Mouse (Mus musculus): ENCODE measurements at regions not wholly inside any gene's neighbourhood (a gene's known extent, or its start where the extent isn't known, plus 50 kb on each side); places are given as distances from the start of the nearest gene placed in this dataset.

- no peak for DNase-seq
Measured at GRCm38 (mm10) chr10:45763160-45763955, 185.7 kb downstream of the Hace1 start.

- DNase-seq, result no peak
Measured at GRCm38 (mm10) chr10:45779720-45780119, 202.1 kb downstream of the Hace1 start.

GRCm38 (mm10) chr10:45783026-45783425, 205.4 kb downstream of the Hace1 start:
- DNase-seq, result no peak

GRCm38 (mm10) chr10:45783461-45784149, 206.0 kb downstream of the Hace1 start:
- DNase-seq, result no peak

DNA sequence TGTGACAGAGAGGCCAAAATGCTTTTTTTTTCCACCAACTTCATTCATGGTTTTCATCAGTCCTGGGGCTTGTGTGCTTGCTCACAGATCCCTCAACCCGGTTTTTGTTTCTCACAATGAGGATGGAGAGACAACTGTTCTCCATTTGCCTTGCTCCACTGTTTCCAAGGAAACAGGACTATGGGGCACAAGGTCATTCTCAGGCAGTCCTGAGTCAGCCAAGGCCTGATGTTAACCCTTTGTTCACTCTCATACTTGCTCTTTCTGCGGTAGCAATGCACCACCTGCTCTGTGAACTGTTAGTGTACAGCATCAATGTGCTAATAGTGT, 206.5 kb downstream of the Hace1 start:
- DNase-seq, result no peak

GRCm38 (mm10) chr10:45784575-45784974, 206.9 kb downstream of the Hace1 start:
- DNase-seq, result no peak

- no peak for DNase-seq
Measured at GRCm38 (mm10) chr10:45788356-45788755, 210.7 kb downstream of the Hace1 start.

- DNase-seq, result no peak
Measured at GRCm38 (mm10) chr10:45795582-45795981, 218.0 kb downstream of the Hace1 start.

- no peak for DNase-seq
Measured at GRCm38 (mm10) chr10:45800070-45800851, 222.6 kb downstream of the Hace1 start.

DNA sequence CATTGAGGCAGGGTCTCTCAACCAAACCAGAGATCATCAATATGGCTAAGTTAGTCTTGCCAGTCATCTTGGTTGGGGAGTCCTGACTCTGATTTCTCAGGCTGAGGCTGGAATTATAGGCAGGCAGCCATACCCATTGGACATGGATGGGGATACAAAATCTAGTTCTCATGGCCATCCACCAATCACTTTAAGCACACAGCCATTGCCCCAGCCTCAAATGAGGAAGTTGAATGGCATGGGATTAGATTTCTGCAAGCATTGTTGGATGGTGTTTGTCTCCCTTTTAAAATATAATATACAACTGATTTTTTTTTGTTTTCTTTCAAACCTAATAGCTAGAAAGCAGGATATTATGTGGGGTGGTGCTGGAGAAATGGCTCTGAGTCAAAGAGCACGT, 223.8 kb downstream of the Hace1 start:
- DNase-seq, result no peak

DNA sequence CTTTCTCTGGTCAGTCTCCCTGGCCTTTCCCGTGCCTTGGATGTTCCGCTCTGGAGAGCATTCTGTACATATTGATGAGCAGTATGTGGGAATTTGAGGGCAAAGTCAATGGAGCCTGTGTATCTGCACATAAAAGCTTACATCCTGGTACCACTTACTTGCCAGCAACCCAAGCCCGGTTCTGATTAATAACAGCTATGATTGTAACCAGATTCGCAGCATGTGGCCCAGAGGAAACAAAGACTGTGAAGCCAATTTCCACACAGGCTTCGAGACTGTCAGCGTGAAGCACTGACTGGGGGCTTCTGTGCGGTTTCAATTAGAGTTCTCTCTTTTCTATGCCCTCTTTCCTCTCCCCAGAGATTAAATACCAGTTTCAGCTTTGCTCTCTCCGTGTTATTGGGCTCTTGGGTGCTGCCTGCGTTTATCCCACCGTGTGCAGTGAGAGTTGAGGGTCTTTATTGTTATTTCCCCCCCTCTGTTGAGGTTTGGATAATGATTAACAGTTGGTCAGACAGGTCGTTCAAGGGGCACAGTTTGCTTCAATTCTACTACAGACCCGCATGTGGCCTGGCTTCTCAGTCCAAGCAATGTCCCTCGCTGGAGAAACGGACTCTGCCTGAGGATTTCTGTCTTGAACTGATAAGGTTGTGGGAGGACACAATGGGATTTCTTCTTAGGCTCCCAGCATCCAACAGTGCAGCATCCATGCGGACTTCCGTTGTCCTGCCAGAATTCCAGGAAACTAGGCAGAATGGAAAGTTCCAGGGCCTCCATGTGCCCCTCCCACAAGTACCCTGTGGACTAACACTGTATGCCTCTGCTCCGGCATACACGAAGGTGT, 229.6 kb downstream of the Hace1 start:
- DNase-seq, result no peak

DNA sequence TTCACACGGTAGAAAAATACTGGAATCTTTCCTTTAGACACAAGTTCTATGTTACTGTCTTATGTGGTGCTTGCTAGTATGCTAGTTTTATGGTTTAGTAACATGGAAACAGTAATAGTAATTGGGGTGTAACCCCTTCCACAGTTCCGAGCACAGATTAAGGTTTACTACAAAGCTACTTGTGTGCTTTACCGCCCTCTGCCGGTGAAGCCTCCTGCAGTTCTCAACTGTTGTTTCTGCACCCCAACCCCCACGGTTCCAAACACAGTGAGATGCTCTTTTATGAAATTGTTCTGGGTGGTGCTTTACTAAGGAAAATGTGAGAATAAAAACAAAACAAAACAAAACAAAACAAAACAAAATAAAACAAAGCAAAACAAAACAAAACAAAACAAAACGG, 234.3 kb downstream of the Hace1 start:
- DNase-seq, result no peak

DNA sequence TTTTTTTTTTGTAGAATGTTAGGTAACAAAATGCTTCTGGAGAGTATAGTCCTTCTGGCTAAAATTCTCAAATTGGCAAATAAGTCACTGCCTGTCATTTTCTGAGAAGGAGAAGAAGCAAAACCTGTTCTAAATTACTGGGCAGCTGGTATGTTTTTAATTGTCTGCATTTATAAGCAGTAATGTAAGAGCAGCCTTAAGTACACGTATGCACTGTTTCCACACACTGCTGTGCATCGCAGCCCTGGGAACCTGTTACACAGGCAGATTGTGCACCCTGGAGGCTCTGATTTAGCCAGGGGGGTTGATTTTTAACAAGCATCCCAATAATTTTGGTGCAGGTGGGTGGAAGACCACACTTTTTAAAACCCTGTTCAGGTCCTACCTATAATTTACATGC, 236.2 kb downstream of the Hace1 start:
- no peak for DNase-seq

DNA sequence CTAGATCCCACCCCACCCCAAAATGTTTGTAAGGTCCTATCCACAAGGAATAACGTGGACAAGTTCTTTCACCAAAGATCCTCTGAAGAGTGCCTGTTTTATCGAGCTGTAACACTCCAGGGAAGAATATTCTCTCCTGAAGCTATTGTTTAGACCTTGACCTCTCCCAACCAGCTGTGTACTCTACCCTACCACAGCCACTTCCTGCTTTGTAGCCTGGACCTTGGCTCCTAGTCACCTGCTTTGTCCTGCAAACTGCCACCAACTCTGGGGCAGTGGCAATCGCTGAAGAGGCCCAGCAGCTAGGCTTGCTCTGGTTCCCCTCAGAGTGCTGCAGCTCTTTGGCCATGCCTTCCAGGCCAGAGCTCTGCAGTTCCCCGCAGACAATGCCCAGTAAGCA, 239.1 kb downstream of the Hace1 start:
- DNase-seq, result no peak

- DNase-seq, result no peak
Measured at GRCm38 (mm10) chr10:45820986-45821655, 243.5 kb downstream of the Hace1 start.

DNA sequence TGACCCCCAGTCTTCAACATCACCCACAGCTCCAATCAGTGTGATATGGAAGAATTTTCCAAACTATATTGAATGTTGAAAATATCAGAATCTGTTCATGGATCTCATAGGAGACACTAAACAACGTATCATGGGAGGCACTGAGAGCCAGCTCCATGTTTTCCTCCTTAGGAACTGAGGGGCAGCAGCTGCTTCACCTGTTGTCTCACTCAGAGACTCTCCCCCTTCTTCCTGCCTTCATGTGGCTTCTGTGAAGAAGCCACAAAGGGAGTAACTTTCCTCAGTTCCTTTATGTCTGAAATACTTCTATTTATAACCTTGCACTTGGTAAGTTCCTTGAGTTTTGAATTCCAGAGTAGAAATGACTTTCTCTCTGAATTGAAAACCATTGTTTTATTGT, 244.6 kb downstream of the Hace1 start:
- no peak for DNase-seq

GRCm38 (mm10) chr10:45823612-45824011, 246.0 kb downstream of the Hace1 start:
- no peak for DNase-seq

- DNase-seq, result no peak
Measured at GRCm38 (mm10) chr10:45848654-45849053, 271.0 kb downstream of the Hace1 start.

DNA sequence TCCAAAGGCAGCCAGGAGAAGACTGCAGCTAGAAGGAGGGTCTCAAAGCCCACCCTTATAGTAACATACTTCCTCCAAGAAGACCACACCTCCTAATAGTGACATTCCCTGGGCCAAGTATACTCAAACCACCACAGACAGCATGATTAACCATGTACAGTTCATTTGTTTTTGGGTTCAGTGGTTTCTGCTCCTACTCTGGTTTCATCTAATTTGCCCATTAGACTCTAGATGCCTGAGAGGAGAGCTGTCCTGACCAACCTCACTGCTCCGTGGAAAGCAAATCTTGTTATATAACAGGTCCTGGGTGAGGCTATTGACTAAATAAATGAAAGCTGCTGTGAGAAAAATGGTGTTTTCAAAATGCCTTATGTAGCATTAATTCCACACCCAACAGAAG, 272.2 kb downstream of the Hace1 start:
- no peak for DNase-seq

GRCm38 (mm10) chr10:45850625-45851024, 273.0 kb downstream of the Hace1 start:
- no peak for DNase-seq

GRCm38 (mm10) chr10:45852688-45853087, 275.1 kb downstream of the Hace1 start:
- no peak for DNase-seq

DNA sequence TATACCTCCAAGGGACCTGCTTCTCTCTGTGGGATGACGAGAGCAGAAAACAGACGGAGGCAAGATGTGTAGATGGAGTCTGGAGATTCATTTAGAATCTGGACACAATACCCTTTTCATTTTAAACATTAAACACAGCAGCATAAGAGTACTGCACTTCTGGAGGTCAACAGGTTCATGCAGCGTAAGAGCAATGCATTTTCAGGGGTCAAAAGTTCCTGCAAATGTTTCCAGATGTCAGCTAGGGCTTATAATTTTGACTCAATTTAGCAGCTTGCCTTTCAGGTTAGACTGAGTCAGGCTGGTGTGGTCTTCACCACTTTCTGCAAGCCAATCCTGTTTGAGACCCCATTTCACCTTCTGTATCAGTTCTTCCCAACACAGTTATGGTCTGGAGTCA, 277.9 kb downstream of the Hace1 start:
- no peak for DNase-seq

Measured in cerebellum, adult 9-11 months (tissue).